Mouse (Mus musculus): Measurements from ENCODE around the gene Phlda1. TPM values are rescaled to one million over a fixed set of nuclear protein-coding genes. Genes with fewer than 3 reads are reported as not detected.

Gene Phlda1
- total and polyA plus RNA-seq, 3 experiments: 13.4 to 16.8 (median 16.2) TPM

GRCm38 (mm10) chr10:111495888-111496287 is 10.2 kb upstream of the Phlda1 start:
- Histone ChIP-seq H3K36me3 (ENCODE audit: control insufficient read depth, insufficient read depth, low read length) (no peaks in the 10 kb centered on the region), H3K27me3 (ENCODE audit: control insufficient read depth, insufficient read depth, low read length) (no peaks in the 10 kb centered on the region)
- 90% methylated on average over 7 of the region's 7 CpGs for WGBS

GRCm38 (mm10) chr10:111499892-111500291 is 6.2 kb upstream of the Phlda1 start:
- Histone ChIP-seq H3K36me3 (ENCODE audit: control insufficient read depth, insufficient read depth, low read length) (no peaks in the 10 kb centered on the region), H3K9ac (ENCODE audit: low read depth, low read length) (no peak overlapping the region), H3K27me3 (ENCODE audit: control insufficient read depth, insufficient read depth, low read length) (no peaks in the 10 kb centered on the region), H3K4me3 (no peak overlapping the region), H3K4me1 (ENCODE audit: control insufficient read depth, insufficient read depth, low read length) (no peaks in the 10 kb centered on the region), H3K79me2 (replicated peaks; ENCODE audit: control insufficient read depth, insufficient read depth, low read length) (no peaks in the 10 kb centered on the region), H3K27ac (no peak overlapping the region)
- WGBS: 74% methylated on average over 6 of the region's 6 CpGs
- TF ChIP-seq CTCF (IDR thresholded peaks at IDR 0.05) (no peak), EP300 (IDR thresholded peaks at IDR 0.05; ENCODE audit: insufficient read depth, low read depth, low read length) (no peak), POLR2A (IDR thresholded peaks at IDR 0.05; ENCODE audit: insufficient read depth, low read depth, low read length) (no peak)
- intact Hi-C loops (cut with DNase I): loop anchor here (10.0 kb wide), 1 partner anchor 315 kb away; no protein-coding TSS in a partner anchor
- DNase-seq: no peak

More at GRCm38 (mm10) chr10:111495888-111496287, 10.2 kb upstream of the Phlda1 start:
- Histone ChIP-seq H3K4me1 (ENCODE audit: control insufficient read depth, insufficient read depth, low read length) (no peaks in the 10 kb centered on the region), H3K4me3 (no peak overlapping the region), H3K9ac (ENCODE audit: low read depth, low read length) (no peak overlapping the region), H3K79me2 (replicated peaks; ENCODE audit: control insufficient read depth, insufficient read depth, low read length) (no peaks in the 10 kb centered on the region), H3K27ac (no peak overlapping the region)
- TF ChIP-seq EP300 (IDR thresholded peaks at IDR 0.05; ENCODE audit: insufficient read depth, low read depth, low read length): no peak
- no peak for TF ChIP-seq POLR2A (IDR thresholded peaks at IDR 0.05; ENCODE audit: insufficient read depth, low read depth, low read length)
- no peak for TF ChIP-seq CTCF (IDR thresholded peaks at IDR 0.05)
- no peak for DNase-seq
- intact Hi-C loops (cut with DNase I): no loop called here

GRCm38 (mm10) chr10:111503071-111503470 is 3.0 kb upstream of the Phlda1 start:
- no peak overlapping the region for H3K9ac ChIP-seq (ENCODE audit: low read depth, low read length)
- no peaks in the 10 kb centered on the region for H3K79me2 ChIP-seq (replicated peaks; ENCODE audit: control insufficient read depth, insufficient read depth, low read length)
- no peak for TF ChIP-seq EP300 (IDR thresholded peaks at IDR 0.05; ENCODE audit: insufficient read depth, low read depth, low read length)
- TF ChIP-seq POLR2A (IDR thresholded peaks at IDR 0.05; ENCODE audit: insufficient read depth, low read depth, low read length): no peak
- no peak for TF ChIP-seq CTCF (IDR thresholded peaks at IDR 0.05)
- no peaks in the 10 kb centered on the region for H3K36me3 ChIP-seq (ENCODE audit: control insufficient read depth, insufficient read depth, low read length)
- 0% methylated on average over 3 of the region's 3 CpGs for WGBS
- peak; percentile 65 to 83 for DNase-seq
- H3K4me3 ChIP-seq: no peak overlapping the region
- intact Hi-C loops (cut with DNase I): loop anchor here (1.0 to 10.0 kb wide), 3 partner anchors 312 to 454 kb away; no protein-coding TSS in a partner anchor
- H3K27me3 ChIP-seq (ENCODE audit: control insufficient read depth, insufficient read depth, low read length): no peaks in the 10 kb centered on the region
- H3K27ac ChIP-seq: no peak overlapping the region
- H3K4me1 ChIP-seq (ENCODE audit: control insufficient read depth, insufficient read depth, low read length): no peaks in the 10 kb centered on the region

- Histone ChIP-seq H3K79me2 (replicated peaks; ENCODE audit: control insufficient read depth, insufficient read depth, low read length) (no peaks in the 10 kb centered on the region), H3K27ac (no peak overlapping the region), H3K27me3 (ENCODE audit: control insufficient read depth, insufficient read depth, low read length) (no peaks in the 10 kb centered on the region), H3K36me3 (ENCODE audit: control insufficient read depth, insufficient read depth, low read length) (no peaks in the 10 kb centered on the region), H3K9ac (ENCODE audit: low read depth, low read length) (no peak overlapping the region), H3K4me1 (ENCODE audit: control insufficient read depth, insufficient read depth, low read length) (no peaks in the 10 kb centered on the region), H3K4me3 (no peak overlapping the region)
- TF ChIP-seq EP300 (IDR thresholded peaks at IDR 0.05; ENCODE audit: insufficient read depth, low read depth, low read length) (no peak), CTCF (IDR thresholded peaks at IDR 0.05) (no peak), POLR2A (IDR thresholded peaks at IDR 0.05; ENCODE audit: insufficient read depth, low read depth, low read length) (no peak)
- intact Hi-C loops (cut with DNase I): loop anchor here (1.0 to 10.0 kb wide), 3 partner anchors 311 to 454 kb away; no protein-coding TSS in a partner anchor
- 21% methylated on average over 10 of the region's 10 CpGs for WGBS
- DNase-seq: no peak
Measured at GRCm38 (mm10) chr10:111503716-111504115, 2.4 kb upstream of the Phlda1 start.

- H3K36me3 ChIP-seq (ENCODE audit: control insufficient read depth, insufficient read depth, low read length): peaks cover 4% of the 10 kb centered on the region; the same call in 1 of the 2 replicates
- intact Hi-C loops (cut with DNase I): loop anchor here (5.0 to 10.0 kb wide), 4 partner anchors 43 to 310 kb away; no protein-coding TSS in a partner anchor
- H3K27me3 ChIP-seq (ENCODE audit: control insufficient read depth, insufficient read depth, low read length): no peaks in the 10 kb centered on the region
- no peak for DNase-seq
- H3K4me1 ChIP-seq (ENCODE audit: control insufficient read depth, insufficient read depth, low read length): no peaks in the 10 kb centered on the region
- H3K79me2 ChIP-seq (replicated peaks; ENCODE audit: control insufficient read depth, insufficient read depth, low read length): no peaks in the 10 kb centered on the region
- no peak overlapping the region for H3K9ac ChIP-seq (ENCODE audit: low read depth, low read length)
- no peak for TF ChIP-seq EP300 (IDR thresholded peaks at IDR 0.05; ENCODE audit: insufficient read depth, low read depth, low read length)
- no peak for TF ChIP-seq POLR2A (IDR thresholded peaks at IDR 0.05; ENCODE audit: insufficient read depth, low read depth, low read length)
- no peak for TF ChIP-seq CTCF (IDR thresholded peaks at IDR 0.05)
- WGBS: 61% methylated on average over 1 of the region's 1 CpGs
- H3K27ac ChIP-seq: no peak overlapping the region
- H3K4me3 ChIP-seq: no peak overlapping the region
Measured at GRCm38 (mm10) chr10:111504606-111505005, 1.5 kb upstream of the Phlda1 start.

- H3K27me3 ChIP-seq (ENCODE audit: control insufficient read depth, insufficient read depth, low read length): no peaks in the 10 kb centered on the region
- peak overlapping the region; percentile 67; the same call in 1 of the 2 replicates for H3K27ac ChIP-seq
- no peaks in the 10 kb centered on the region for H3K79me2 ChIP-seq (replicated peaks; ENCODE audit: control insufficient read depth, insufficient read depth, low read length)
- H3K9ac ChIP-seq (ENCODE audit: low read depth, low read length): no peak overlapping the region
- no peak for DNase-seq
- H3K4me3 ChIP-seq: no peak overlapping the region
- no peak for TF ChIP-seq CTCF (IDR thresholded peaks at IDR 0.05)
- TF ChIP-seq EP300 (IDR thresholded peaks at IDR 0.05; ENCODE audit: insufficient read depth, low read depth, low read length): no peak
- TF ChIP-seq POLR2A (IDR thresholded peaks at IDR 0.05; ENCODE audit: insufficient read depth, low read depth, low read length): no peak
- 73% methylated on average over 7 of the region's 7 CpGs for WGBS
- peaks cover 2% of the 10 kb centered on the region; the same call in 1 of the 2 replicates for H3K4me1 ChIP-seq (ENCODE audit: control insufficient read depth, insufficient read depth, low read length)
- intact Hi-C loops (cut with DNase I): loop anchor here (5.0 to 10.0 kb wide), 4 partner anchors 42 to 309 kb away; no protein-coding TSS in a partner anchor
- peaks cover 4% of the 10 kb centered on the region; the same call in 1 of the 2 replicates for H3K36me3 ChIP-seq (ENCODE audit: control insufficient read depth, insufficient read depth, low read length)
Measured at GRCm38 (mm10) chr10:111505406-111505805, 680 bp upstream of the Phlda1 start.

All from heart, adult 2 months (tissue).